Mouse (Mus musculus): ENCODE measurements at regions not wholly inside any gene's neighbourhood (a gene's known extent, or its start where the extent isn't known, plus 50 kb on each side); places are given as distances from the start of the nearest gene placed in this dataset.

DNA sequence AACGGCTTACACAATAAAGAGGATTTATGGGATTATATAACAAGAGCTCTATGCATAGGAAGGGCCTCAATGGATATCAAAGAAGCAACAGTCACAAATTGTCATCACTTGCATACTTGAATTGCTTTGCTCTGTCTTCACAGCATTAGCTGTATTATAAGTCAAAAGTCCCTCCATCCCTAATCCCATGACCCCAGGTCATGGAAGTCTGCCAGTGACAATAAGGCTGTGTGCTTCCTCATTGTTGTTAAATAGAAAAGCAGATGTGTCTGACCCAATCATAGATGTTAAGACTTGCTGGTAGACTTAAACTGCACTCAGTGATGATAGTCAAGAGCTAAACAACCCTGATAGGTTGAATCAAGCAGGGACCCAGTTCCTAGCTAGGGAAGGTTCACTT lies 683.9 kb upstream of the Sox9 start:
- TF ChIP-seq CTCF (IDR thresholded peaks at IDR 0.05; ENCODE audit: extremely low read depth, insufficient read depth, insufficient read length, insufficient replicate concordance) (no peak), POLR2A (IDR thresholded peaks at IDR 0.05; ENCODE audit: low read depth, low read length) (no peak)

Measured in spleen, adult 2 months (tissue).